Mouse (Mus musculus): ENCODE results near the gene Fat4. TPM values are rescaled to one million over a fixed set of nuclear protein-coding genes. Genes with fewer than 3 reads are reported as not detected.
A peak's percentile ranks its signal among the peaks of the same experiment; 100 is the strongest.

Gene Fat4
- polyA plus RNA-seq (2012; rRNA removed) = 1.0 and 2.1 TPM in 2 replicates

DNA sequence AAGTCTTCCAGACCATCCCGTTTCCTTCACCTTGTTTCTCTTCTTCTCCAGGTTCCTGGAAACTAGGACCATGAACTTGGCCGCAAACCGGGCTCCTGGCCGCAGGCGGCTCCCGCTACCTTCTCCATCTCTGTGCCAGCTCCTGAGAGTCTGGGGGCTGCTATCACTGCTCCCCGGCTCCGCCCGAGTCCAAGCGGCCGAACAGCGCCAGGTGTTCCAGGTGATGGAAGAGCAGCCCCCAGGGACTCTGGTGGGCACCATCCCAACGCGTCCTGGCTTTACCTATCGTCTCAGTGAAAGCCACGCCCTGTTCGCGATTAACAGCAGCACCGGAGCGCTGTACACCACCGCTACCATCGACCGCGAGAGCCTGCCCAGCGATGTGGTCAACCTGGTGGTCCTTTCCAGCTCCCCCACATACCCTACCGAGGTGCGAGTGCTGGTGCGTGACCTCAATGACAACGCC, at the start of gene Fat4:
TSS of gene Fat4 (plus strand) at position 51 of the 466 bp plus-strand sequence.
- DNase-seq (ENCODE audit: low read depth, low spot score) = no peak
- 3% methylated on average over 29 of the region's 29 CpGs for WGBS

DNA sequence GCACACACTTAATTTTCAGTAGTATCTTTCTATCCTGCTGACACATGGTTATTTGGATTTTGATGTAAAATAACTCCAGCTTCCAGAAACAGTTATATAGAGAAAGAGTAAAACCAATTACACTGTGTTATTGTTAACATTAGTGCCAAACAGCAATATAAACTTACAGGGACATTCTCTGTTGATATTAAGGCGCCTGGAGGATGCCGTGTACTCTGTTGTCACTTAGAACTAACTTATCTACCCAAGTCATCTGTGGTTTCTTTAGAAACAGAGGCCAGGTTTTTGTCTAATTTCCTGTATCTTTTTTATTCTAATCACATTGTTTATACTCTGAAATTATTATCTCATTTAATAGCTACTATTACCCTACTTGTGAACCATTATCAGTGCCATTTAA, 47.3 kb upstream of the Fat4 start:
- DNase-seq (ENCODE audit: low read depth, low spot score) = no peak
- WGBS = 77% methylated on average over 2 of the region's 2 CpGs

DNA sequence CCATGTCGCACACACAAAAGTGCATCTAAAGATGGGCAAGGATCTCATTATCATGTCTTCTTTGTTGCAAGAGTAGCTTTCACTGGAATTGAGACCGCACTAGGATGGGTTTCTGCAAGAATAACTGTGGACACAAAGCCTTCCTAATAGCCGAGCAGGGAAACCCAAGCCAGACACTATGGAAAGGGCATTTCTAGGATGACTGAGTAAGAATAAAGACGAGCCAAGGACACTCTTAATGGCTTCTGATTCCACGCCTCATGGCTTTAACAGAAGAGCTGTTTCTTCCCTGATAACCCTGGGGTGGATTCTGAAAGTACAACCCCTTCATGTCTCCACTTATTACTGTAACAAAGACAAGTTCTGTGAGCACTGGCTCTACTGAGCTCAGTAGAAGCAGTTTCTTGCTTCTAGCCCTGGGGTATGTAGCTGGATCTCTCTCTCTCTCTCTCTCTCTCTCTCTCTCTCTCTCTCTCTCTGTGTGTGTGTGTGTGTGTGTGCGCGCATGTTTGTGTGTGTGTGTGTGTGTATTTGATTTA, 43.7 kb upstream of the Fat4 start:
- WGBS = 86% methylated on average over 7 of the region's 7 CpGs
- no peak for DNase-seq (ENCODE audit: low read depth, low spot score)

DNA sequence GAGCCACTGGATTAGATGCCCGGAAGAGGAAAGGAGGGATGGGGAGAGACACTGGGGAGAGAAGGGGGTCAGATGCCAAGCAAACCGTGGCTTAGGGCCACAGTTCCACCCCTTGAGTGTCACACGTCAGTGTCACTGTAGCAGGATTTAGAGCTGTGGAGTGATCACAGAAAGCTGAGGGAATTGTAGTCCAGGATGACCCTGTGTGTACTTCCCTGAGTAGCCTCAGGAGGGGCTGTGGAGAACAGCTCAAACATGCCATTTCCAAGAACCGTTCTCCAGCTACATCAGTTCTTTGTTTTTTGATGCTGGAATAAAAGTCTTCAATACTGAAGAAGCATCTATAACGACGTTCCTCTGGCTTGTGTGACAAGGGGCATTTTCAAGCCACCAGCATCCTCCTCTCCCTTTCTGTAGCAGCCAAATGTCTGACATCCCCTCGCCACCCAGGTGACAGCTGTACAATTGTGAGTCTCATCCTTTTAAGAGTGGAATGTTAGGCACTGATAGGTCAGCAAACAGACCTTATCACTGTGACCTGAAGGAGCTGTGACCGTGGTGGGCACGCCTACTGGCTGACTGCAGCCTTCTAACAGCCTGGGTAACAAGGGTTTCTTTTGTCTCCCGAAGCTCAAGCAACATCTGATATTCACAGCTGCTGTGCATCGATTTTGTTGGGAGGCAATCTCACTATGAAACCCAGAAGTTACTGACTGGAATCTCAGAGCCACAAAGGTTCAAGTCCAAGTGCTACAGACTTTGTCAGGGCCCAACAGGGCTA, 39.9 kb upstream of the Fat4 start:
- DNase-seq (ENCODE audit: low read depth, low spot score) = no peak
- WGBS = 30% methylated on average over 11 of the region's 11 CpGs

DNA sequence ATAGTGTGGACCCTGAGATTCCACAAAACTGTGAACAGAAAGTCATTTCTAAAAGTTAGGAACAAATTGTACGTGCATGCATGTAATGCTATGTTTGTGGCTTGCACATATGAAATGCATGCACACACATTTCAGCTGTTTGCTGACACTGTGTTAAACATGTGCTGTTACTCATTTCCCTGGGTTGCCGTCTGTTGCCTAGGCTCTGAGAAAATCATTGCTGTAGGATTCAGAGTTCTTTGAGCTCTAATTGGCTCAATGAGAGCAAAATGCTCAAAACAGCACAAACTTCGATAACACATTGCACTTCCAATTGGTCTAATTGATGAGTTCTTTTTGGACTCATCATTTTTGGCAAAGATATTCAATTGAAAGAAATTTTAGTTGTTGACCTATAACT, 37.7 kb upstream of the Fat4 start:
- 82% methylated on average over 3 of the region's 3 CpGs for WGBS
- no peak for DNase-seq (ENCODE audit: low read depth, low spot score)

DNA sequence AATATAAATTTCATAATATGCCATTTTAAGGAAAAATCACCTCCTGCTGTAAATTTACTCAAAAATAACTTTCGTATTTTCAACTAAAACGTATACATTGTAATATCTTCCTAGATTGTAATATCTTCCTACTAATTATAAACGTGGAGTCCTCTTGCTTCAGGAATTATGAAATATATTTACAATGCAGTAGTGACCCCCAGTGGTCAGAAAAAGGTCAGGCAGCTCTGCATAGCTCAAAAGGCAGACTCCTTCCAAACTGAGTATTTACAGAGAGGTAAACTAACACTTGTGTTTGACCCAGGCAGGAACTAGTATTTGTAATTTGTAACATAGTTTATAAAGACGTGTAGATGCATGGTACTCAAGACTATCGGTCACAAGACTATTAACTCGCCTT, 37.2 kb upstream of the Fat4 start:
- DNase-seq (ENCODE audit: low read depth, low spot score) = peak; percentile 16
- 23% methylated on average over 6 of the region's 6 CpGs for WGBS

DNA sequence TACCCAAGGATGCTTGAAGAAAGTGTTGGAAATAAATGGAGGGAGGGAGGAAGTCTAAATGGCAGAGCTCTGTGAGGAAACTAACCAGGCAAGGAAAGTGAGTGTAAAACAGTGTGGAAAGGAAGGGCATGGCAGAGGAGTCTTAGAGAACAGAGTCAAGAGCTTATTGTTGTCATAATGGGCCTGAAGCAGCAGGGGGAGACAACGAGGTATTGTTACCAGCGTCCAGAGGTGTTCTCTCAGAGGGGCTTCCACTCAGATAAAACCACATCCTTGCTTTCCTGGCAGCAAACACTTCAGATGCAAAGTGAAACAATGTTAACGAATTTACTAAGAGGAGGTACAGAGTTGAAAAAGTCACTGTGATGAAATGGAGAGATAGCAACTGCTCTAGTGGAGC, 33.1 kb upstream of the Fat4 start:
- WGBS = 29% methylated on average over 3 of the region's 3 CpGs
- no peak for DNase-seq (ENCODE audit: low read depth, low spot score)

DNA sequence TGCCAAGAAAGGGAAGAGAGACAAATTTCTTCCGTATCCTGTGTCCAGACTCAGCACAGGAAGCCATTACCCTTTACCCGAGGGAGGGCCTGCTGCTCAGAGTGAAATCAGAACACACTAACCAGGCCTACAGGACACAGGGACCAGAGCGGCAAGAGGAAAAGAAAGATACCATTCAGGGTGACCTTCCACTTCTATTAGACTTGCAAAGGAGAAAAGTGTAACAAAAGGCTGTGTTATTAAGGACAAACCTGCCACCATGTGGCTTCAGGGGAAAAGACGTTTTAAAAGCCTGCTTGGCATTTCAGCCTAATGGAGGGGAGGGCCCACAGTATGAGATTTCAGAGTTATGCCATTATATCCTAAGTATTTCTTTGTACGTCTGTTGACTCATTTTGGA, 26.1 kb upstream of the Fat4 start:
- WGBS = 59% methylated on average over 5 of the region's 5 CpGs
- no peak for DNase-seq (ENCODE audit: low read depth, low spot score)

DNA sequence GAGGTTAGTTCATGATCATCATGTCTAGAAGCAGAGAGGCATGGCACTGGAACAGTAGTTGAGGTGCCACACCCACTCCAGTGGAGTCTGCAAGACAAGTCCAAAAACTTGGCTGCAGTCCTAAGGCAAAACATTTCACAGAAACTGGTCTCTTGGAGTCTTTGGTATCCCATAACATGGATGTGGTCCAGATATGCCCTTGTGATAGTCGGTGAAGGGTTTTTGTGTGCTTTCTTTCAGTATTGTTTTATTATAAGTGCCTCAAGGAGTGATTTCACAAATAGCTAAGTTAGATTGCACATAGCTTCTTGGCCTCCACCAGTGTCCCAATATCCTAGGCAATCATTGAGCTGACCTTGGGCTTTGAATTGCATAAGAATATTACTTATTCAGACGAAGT, 15.4 kb upstream of the Fat4 start:
- DNase-seq (ENCODE audit: low read depth, low spot score) = no peak
- WGBS = 54% methylated on average over 2 of the region's 2 CpGs

DNA sequence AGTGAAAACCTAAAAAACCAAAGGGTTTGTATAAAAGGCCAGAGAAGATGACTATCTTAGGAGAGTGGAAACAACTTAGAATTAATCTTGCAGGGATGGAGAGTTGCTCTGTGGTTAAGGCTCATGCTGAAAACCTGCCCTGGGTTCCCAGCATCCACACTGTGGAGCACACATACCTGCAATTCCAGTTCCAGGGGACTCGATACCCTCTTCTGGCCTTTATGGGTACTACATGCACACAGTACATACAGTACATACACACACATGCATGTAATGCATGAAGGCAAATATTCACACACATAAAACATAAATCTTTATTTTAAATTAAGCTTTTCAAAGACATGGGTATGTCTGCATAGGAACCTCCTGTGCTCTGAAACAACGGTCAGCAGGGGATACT, 10.9 kb upstream of the Fat4 start:
- 97% methylated on average over 2 of the region's 2 CpGs for WGBS
- DNase-seq (ENCODE audit: low read depth, low spot score) = no peak

DNA sequence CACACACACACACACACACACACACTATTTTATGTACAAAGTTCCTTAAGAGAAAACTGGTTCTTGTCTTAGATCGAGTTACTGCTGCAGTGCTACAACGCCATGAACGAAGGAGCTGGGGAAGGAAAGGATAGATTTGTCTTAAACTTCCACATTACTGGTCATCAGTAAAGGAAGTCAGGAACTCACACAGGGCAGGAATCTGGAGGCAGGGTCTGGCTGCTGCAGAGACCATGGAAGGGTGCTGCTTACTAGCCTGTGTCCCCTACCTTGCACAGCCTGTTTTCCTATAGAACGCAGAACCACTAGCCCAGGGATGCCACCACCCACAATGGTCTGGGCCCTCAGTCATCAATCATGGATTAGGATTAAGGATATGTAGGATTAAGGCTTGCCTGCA, 10.0 kb upstream of the Fat4 start:
- WGBS = 93% methylated on average over 4 of the region's 4 CpGs
- DNase-seq (ENCODE audit: low read depth, low spot score) = no peak

DNA sequence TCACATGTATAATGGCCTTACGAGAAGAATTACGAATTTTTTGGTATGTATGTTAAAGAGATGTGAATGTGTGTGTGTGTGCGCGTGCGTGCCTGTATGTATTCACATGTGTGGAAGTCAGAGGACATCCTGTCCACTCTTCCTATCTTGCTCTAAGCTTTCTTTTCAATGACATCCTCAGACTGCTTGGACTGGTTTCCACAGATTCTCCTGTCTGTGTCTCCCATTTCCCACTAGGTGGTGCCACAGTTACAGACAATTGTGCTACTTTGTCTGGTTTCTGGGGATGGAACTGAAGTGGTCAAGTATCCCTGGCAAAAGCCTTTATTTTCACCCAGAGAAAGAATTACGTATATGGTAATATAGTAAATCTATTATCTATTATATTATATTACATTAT, 4.0 kb upstream of the Fat4 start:
- DNase-seq (ENCODE audit: low read depth, low spot score) = no peak
- WGBS = 50% methylated on average over 6 of the region's 6 CpGs

DNA sequence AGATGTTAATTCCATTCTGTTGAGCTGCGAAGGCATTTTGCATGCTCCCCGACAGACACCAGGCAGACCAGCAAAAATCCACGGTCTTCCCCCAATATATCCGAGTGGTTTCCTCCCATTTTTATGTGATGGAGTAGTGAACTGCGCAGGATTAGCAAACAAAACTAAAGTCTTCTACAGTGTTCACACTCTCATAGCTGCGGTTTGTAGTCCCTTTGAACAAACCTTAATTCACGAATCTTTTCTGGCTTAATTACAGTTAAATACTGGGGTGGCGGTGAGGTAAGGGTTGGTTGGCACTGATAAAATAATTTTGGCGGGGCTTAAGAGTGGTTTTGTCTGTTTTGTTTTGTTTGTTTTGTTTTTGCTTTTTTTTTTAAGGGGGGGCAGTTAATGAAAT, 3.1 kb upstream of the Fat4 start:
- DNase-seq (ENCODE audit: low read depth, low spot score) = no peak
- 43% methylated on average over 9 of the region's 9 CpGs for WGBS

DNA sequence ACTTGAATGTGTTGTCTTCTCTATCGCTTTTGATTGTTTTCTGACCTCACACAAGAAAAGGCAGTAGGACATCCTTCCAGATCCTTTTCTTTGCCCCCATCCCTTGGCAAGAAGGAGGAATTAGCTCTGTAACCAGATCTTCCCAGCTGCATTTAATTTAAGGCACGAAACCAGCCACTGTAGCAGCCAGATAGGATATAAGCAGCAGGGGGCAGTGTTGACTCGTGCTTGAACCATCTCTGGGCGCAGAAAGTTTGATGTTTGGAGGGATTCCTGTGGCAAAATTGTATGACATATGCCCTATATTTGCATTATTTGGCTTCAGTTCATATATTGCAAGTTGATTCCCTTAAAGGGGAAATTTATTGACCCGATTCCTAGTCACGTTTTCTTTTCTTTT, 2.5 kb upstream of the Fat4 start:
- under 1% methylated on average over 6 of the region's 6 CpGs for WGBS
- peak; percentile 56 for DNase-seq (ENCODE audit: low read depth, low spot score)

DNA sequence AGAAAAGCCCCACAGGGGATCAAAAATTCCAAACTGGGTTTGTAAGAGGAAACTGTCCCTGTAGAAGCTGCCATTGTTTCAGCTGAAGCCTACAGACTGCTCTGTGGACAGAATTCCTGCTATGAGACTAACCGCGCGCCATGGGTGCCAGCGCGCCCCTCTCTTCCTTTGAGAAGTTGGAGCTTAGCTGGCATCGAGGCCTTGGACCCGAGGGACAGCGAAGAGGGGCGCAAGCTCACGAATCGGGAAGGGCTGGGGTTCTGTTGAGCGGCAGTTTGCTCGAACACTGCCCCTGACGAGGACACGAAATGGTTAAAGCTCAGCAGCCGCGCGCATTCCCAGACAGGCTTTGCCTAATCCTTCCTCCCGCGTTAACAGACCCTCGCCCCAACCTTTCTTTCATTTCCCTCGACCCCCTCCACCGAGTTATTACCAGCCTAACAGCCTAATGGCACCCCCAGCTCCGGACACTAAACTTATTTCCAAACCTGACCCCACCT, 1.8 kb upstream of the Fat4 start:
- no peak for DNase-seq (ENCODE audit: low read depth, low spot score)
- under 1% methylated on average over 24 of the region's 24 CpGs for WGBS

DNA sequence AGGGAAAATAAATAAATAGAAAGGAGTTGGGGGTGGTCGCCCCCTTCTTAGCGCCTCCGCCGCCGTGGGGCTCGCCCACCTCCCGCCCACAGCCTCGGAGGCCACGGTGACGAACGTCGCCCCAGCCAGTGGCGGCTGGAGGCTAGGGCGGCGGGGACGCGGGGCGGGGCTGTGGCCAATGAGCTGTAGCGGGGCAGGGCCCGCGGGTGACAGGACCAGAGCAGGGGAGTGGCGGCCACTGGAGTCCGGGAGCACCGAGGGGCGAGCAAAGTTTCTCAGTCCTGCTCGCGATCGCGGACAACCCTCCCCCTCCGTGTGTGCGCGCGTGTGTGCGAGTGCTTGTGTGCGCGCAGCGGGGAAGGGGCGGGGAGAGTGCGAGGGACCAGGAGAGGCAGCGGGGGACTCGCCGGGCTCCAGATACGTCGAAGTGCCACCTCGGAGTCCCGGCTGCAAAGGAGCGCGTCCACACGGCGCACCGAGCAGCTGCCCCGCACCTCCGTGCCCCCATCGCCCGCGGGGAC, 1.2 kb upstream of the Fat4 start:
- no peak for DNase-seq (ENCODE audit: low read depth, low spot score)
- under 1% methylated on average over 55 of the region's 56 CpGs for WGBS

DNA sequence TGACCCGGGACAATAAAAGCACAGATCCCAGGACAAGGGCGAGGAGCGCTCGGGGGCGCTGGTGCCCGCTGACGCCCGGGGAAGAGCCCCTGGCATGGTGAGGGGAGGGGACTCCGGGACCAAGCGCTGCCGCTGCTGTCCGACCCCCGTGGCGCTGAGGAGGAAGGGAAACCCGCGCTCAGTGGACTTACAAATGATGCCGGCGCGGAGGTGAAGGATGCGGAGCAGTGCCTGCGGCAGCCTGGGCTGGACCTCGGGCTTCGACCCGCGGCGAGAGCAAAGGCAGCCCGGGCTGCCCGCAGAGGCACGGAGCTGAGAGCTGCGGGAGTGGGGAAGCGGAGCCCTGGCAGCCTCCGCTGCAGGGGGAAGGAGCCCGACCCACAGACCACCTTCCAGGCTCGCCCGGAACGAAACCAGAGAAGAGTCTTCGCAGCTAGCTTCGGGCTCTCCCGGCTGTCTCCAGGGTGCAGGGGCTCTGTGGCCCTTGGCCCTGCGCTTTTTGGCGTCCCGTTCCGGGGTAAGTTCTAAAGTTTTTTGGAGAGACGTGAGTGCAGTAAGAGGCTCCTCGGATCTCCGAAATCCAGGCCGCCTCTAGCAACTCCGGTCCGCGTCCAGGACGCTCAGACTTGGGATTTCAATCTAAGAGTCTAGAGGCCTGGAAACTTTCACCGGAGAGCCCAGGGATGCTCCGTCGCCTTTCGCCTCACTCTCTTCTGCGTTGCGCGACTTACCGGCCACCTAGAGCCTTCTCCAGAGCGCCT, 499 bp upstream of the Fat4 start:
- WGBS = 2% methylated on average over 60 of the region's 60 CpGs
- DNase-seq (ENCODE audit: low read depth, low spot score) = no peak

DNA sequence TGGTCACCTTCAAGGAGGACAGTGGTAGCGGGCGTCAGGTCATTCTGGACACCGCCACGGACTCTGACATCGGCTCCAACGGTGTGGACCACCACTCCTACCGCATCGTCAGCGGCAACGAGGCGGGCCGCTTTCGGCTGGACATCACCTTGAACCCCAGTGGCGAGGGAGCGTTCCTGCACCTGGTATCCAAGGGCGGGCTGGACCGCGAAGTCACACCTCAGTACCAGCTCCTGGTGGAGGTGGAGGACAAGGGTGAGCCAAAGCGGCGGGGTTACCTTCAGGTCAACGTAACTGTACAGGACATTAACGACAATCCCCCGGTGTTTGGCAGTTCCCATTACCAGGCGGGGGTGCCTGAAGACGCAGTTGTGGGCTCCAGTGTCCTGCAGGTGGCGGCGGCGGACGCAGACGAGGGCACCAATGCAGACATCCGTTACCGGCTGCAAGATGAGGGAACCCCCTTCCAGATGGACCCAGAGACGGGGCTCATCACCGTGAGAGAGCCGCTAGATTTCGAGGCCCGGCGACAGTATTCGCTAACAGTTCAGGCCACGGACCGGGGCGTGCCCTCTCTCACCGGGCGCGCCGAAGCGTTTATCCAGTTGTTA, 746 bp downstream of the Fat4 start:
- 1% methylated on average over 47 of the region's 47 CpGs for WGBS
- no peak for DNase-seq (ENCODE audit: low read depth, low spot score)

DNA sequence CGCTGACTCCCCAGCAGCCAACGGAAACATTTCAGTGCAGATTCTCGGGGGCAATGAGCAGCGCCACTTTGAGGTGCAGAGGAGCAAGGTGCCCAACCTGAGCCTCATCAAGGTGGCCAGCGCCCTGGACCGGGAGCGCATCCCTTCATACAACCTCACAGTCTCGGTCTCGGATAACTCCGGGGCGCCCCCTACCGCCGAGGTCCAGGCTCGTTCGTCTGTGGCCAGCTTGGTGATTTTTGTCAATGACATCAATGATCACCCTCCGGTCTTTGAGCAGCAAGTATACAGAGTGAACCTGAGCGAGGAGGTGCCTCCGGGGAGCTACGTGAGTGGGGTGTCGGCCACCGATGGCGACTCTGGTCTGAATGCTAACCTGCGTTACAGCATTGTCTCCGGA, 1.4 kb downstream of the Fat4 start:
- WGBS = 10% methylated on average over 24 of the region's 24 CpGs
- no peak for DNase-seq (ENCODE audit: low read depth, low spot score)

DNA sequence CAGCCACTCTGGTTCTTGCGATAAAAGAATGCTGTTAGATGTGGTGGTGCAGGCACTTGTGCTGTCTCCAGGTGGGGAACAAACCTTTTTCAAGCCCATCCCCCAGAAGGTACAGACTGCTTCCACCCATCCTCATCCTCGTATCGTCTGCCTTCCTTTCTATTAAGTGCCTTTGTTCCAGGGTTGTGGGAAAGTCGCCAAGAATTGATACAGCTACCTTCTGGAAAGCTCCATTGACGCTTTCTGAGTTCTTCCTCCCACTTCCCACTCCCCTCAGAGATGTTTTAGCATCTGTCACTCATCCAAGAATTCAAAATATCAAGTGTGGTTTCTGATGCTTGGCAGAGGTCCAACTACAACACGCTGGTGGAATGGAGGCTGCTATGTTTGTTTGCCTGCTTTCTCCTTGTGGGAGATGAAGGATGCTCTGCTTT, 6.1 kb downstream of the Fat4 start:
- no peak for DNase-seq (ENCODE audit: low read depth, low spot score)
- WGBS = 35% methylated on average over 6 of the region's 6 CpGs

Data from large intestine, adult 2 months (tissue).